Comparison of ENCODE assay signal across 30 mouse cellular contexts in the genomic region with DNA sequence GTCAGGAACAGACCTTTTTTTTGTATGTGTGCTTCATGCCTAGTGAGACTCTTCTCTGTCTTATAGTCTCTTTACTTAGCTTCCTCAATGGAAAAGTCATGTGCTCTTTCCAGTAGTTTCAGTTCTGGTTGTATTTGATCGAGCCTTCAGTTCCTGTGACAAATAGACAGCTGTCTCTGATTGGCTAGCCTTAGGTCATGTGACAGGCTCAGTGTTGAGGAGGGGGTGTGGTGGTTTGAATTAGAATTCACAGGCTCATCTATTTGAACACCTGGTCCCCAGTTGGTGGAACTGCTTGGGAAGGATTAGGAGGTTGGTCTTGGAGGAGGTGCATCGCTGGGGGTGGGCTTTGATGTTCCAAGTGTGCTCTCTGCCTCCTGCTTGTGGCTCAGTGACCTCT. TPM values are rescaled to one million over a fixed set of nuclear protein-coding genes. Genes with fewer than 3 reads are reported as not detected.
DNase-seq lines count a peak whose midpoint lies in the region; ATAC-seq and TF ChIP-seq lines count a peak whose summit lies in the region.
"Had no signal": no experiment of that assay in that cellular context is flagged by ENCODE, and none has a peak within 500 bp of the region (broad histone marks: within the 10 kb centered on the region; RNA-seq: fewer than 3 reads in every experiment).

No protein-coding gene starts in this region.

- peak; percentile 13; the same call in 1 of the 2 replicates for ATAC-seq in megakaryocyte, adult 5-6 weeks (ENCODE audit: poor library complexity, severe bottlenecking)
- ATAC-seq: CD4-positive, CD25-positive, alpha-beta regulatory T cell, adult 4 months; forebrain, embryonic 14.5 days; hindbrain, postnatal 0 days; intestine, embryonic 16.5 days; lung, postnatal 0 days; midbrain, embryonic 15.5 days had no signal

- H3K79me2 ChIP-seq in C2C12 (ENCODE audit: control insufficient read depth, insufficient read depth) = no peaks in the 10 kb centered on the region

- no peak overlapping the region for H3ac ChIP-seq in C2C12 (ENCODE audit: control insufficient read depth, insufficient read length, low read depth)

- no peak overlapping the region for H3K4me3 ChIP-seq in C2C12 (ENCODE audit: insufficient read depth, poor library complexity, severe bottlenecking)
- H3K4me3 ChIP-seq: embryonic facial prominence, embryonic 12.5 days; gastrocnemius, adult 2 months; heart, embryonic 15.5 days; hindbrain, embryonic 12.5 days; midbrain, embryonic 10.5 days; midbrain, embryonic 15.5 days had no signal

- no peaks in the 10 kb centered on the region for H3K36me3 ChIP-seq in C2C12 (ENCODE audit: control insufficient read depth, insufficient read depth)
- H3K36me3 ChIP-seq: embryonic facial prominence, embryonic 12.5 days; heart, embryonic 15.5 days; hindbrain, embryonic 12.5 days; midbrain, embryonic 10.5 days; midbrain, embryonic 15.5 days had no signal

- peak; percentile 92 for DNase-seq in heart, adult 11 months
- DNase-seq in heart, postnatal 4 days = no peak
- DNase-seq in ZHBTc4 (ENCODE audit: low read depth, low spot score) (peak; percentile 63), adipocyte (ENCODE audit: low spot score) (no peak)
- DNase-seq in ovary, postnatal 10 days (ENCODE audit: low spot score) = no peak
- no peak for DNase-seq in left cerebral cortex, adult 18-20 months (ENCODE audit: low spot score in 2 of 2)
- DNase-seq: adrenal gland, postnatal 25 days; cerebellum, adult 9-10 months; embryo, embryonic 11 days; gastrocnemius, adult 2 months; gastrocnemius, postnatal 36 days; kidney, adult 9 months; kidney, postnatal 10 days; layer of hippocampus, adult 9-11 months; lung, adult 18-20 months; right cerebral cortex, adult 18-20 months; spleen, adult 18-20 months; thymus, postnatal 4 days had no signal

- no peaks in the 10 kb centered on the region for H3K27me3 ChIP-seq in C2C12 (ENCODE audit: control insufficient read depth, insufficient read depth, insufficient read length)
- H3K27me3 ChIP-seq: embryonic facial prominence, embryonic 12.5 days; heart, embryonic 15.5 days; hindbrain, embryonic 12.5 days; midbrain, embryonic 15.5 days had no signal

- TF ChIP-seq CTCF in C2C12 (IDR thresholded peaks at IDR 0.05; ENCODE audit: control insufficient read depth, insufficient read depth, insufficient read length) = no peak

- H3K79me3 ChIP-seq in C2C12 (ENCODE audit: low read depth) = no peaks in the 10 kb centered on the region

TF ChIP-seq in C2C12, 6 proteins besides CTCF, POLR2A, EP300 and RAD21:
- peak; percentile 44 for TF ChIP-seq USF1 (IDR thresholded peaks at IDR 0.05; ENCODE audit: low read depth)
- no peak for TF ChIP-seq FOSL1 (IDR thresholded peaks at IDR 0.05; ENCODE audit: insufficient read depth, low read length, poor library complexity, severe bottlenecking)
- TF ChIP-seq MYOG (IDR thresholded peaks at IDR 0.05; ENCODE audit: control insufficient read depth, extremely low read depth, insufficient read length) = no peak
- no peak for TF ChIP-seq MAX (IDR thresholded peaks at IDR 0.05)
- no peak for TF ChIP-seq CEBPB (IDR thresholded peaks at IDR 0.05; ENCODE audit: low read depth)
- TF ChIP-seq MYOD1 (IDR thresholded peaks at IDR 0.05; ENCODE audit: control insufficient read depth, insufficient read length, low read depth) = no peak

RNA-seq across cellular contexts. Expression of gene Ptp4a2, which starts 21.4 kb away (rescaled TPM):
- total RNA-seq in heart, postnatal 4 days (2021) = 100 to 1,000 TPM; 293 to 301 TPM
- 101 TPM for polyA plus RNA-seq in C2C12 (2012; fragmentation: generic; extraction: Trizol)
- 363 and 365 TPM in 2 replicates for total RNA-seq in megakaryocyte, adult 5-6 weeks (2015)
- 430 and 463 TPM in 2 replicates for total RNA-seq in megakaryocyte, adult 5-6 weeks (2017)
- 100 to 1,000 TPM; 137 to 141 TPM for total RNA-seq in left cerebral cortex, adult 18-20 months (2021)

RNA-seq across cellular contexts. Expression of gene Khdrbs1, which starts 47.5 kb away (rescaled TPM):
- total RNA-seq in heart, postnatal 4 days (2021) = 100 to 1,000 TPM; 102 to 110 TPM
- polyA plus RNA-seq in C2C12 (2012; fragmentation: generic; extraction: Trizol) = 61.6 TPM
- 83.6 and 94.7 TPM in 2 replicates for total RNA-seq in megakaryocyte, adult 5-6 weeks (2015)
- 69.9 and 89.8 TPM in 2 replicates for total RNA-seq in megakaryocyte, adult 5-6 weeks (2017)
- 10 to 100 TPM; 92.3 to 98.4 TPM for total RNA-seq in left cerebral cortex, adult 18-20 months (2021)

Comparison
In these comparisons a context has a peak if more than half of its experiments do, and no peak if none do; other contexts are left out.
1. DNase-seq: peak in heart, adult 11 months (single experiment) and ZHBTc4 (single experiment); none in heart, postnatal 4 days (single experiment), ovary, postnatal 10 days (single experiment), adipocyte (single experiment) and left cerebral cortex, adult 18-20 months (0 of 2).